Mouse (Mus musculus) spleen, adult 2 months (tissue): Measurements from ENCODE around the gene Egflam. TPM values are rescaled to one million over a fixed set of nuclear protein-coding genes. Genes with fewer than 3 reads are reported as not detected.

Experiments used
- DNase-seq, 2 experiments: peaks; one replicate each; pipeline versions ENCODE4 v3.0.0 to v3.0.0-alpha.2; 2012 to 2021; ENCODE audit warnings: low spot score in 2 of 2, low read depth in 1 of 2
- H3K27ac ChIP-seq: fragments of 200-500 bp; 2 replicates; pipeline ENCODE4 v1.5.1; 2012; ENCODE audit warnings: low read length, inconsistent platforms; ENCODE audit not compliant: insufficient read depth
- H3K27me3 ChIP-seq: fragments of 200-500 bp; 2 replicates; pipeline ENCODE4 v1.6.1; 2012; ENCODE audit warnings: mild to moderate bottlenecking, moderate library complexity, low read length, inconsistent platforms; ENCODE audit not compliant: control insufficient read depth, insufficient read depth
- H3K36me3 ChIP-seq: fragments of 200-500 bp; 2 replicates; pipeline ENCODE4 v1.6.1; 2012; ENCODE audit warnings: mild to moderate bottlenecking, low read length, inconsistent platforms; ENCODE audit not compliant: control insufficient read depth, insufficient read depth
- H3K4me1 ChIP-seq: fragments of 200-500 bp; 2 replicates; pipeline ENCODE4 v1.6.1; 2011; ENCODE audit warnings: inconsistent platforms; ENCODE audit not compliant: control insufficient read depth, insufficient read depth, insufficient read length
- H3K4me3 ChIP-seq: fragments of 200-500 bp; 2 replicates; pipeline ENCODE4 v1.5.1; 2011; ENCODE audit warnings: mild to moderate bottlenecking, inconsistent platforms; ENCODE audit not compliant: insufficient read depth, insufficient read length; ENCODE audit errors: extremely low read depth
- CTCF ChIP-seq: fragments of 200-500 bp; IDR thresholded peaks from 2 replicates; pipeline ENCODE4 v1.5.1; 2011; ENCODE audit warnings: mild to moderate bottlenecking, inconsistent platforms; ENCODE audit not compliant: insufficient read depth, insufficient read length, insufficient replicate concordance; ENCODE audit errors: extremely low read depth
- POLR2A ChIP-seq: fragments of 200-500 bp; IDR thresholded peaks from 2 replicates; pipeline ENCODE4 v1.6.1; 2011; ENCODE audit warnings: low read depth, low read length, inconsistent platforms
- WGBS: fragments of 180-500 bp; shearing (Covaris S2); methylation state at CpG from one replicate; pipeline ENCODE4 v1.1.7; 2018; 5-methylcytosine and 5-hydroxymethylcytosine counted together
- polyA plus RNA-seq: library from polyadenylated mRNA; depleted of rRNA; stranded (reverse); fragments of >200 nt; gene quantifications from 2 replicates; pipeline ENCODE4 v1.2.3, GENCODE M21; 2012

Egflam gene
- polyA plus RNA-seq, 1 experiment = 2.6 TPM

DNA sequence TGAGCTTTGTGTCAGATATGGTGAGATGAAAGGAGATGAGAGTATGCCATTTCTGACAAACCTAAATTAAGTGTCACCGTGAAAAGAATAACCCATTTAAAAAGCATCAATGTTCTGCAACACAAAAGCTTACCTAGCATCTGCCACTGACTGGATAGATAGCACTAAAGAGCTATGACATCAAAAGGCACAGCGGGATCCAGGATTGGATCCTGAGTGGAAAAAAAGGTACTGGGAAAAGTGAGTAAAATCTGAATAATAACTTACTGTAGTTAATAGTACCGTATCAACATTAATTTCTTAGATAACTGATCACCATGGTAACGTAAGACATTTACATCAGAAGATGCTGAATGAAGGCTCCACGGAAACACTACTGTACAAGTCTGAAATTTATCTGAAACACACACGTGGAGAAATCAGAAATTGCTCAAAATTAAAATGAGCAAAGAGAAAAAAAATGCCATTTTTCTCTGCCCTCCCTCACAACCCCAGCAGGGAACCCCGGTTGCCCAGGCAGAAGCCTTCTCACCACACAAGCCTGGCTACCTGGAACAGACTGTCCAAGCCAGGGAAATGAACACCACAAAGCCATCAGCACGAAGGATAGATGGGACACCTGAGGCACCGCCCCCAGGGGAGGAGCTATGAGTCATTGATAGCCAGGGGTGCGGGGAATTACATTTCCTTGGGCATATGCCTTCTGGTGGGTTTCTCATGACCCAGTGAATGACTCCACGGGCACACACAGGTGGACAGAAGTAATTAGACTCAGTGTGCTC is 63.5 kb downstream of the Egflam start:
- Histone ChIP-seq H3K36me3 (no peaks in the 10 kb centered on the region), H3K27ac (no peak overlapping the region), H3K4me3 (no peak overlapping the region), H3K4me1 (no peaks in the 10 kb centered on the region), H3K27me3 (no peaks in the 10 kb centered on the region)
- no peak for DNase-seq
- no peak for TF ChIP-seq CTCF
- no peak for TF ChIP-seq POLR2A
- WGBS = 83% methylated on average over 11 of the region's 11 CpGs

DNA sequence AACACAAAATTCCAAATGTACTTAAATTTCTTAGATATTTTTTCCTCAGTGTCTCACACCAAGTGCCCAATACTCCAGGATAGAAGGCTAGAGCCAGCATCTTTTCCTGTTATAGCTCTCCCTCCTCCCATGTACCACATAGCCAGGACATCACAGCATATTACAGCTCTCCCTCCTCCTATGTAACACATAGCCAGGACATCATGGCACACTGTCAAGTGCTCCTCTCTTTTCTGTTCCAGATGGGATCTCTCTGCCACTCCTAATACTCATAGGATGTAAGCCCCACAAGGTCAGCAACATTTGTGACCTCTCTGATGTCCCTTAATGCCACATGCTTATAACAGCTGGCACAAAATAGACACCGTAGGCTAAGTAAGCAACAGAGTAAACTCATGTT is 65.3 kb downstream of the Egflam start:
- WGBS = 89% methylated on average over 1 of the region's 1 CpGs
- no peak for TF ChIP-seq POLR2A
- no peak for TF ChIP-seq CTCF
- Histone ChIP-seq H3K4me3 (no peak overlapping the region), H3K27me3 (no peaks in the 10 kb centered on the region), H3K36me3 (no peaks in the 10 kb centered on the region), H3K4me1 (no peaks in the 10 kb centered on the region), H3K27ac (no peak overlapping the region)
- DNase-seq = no peak

DNA sequence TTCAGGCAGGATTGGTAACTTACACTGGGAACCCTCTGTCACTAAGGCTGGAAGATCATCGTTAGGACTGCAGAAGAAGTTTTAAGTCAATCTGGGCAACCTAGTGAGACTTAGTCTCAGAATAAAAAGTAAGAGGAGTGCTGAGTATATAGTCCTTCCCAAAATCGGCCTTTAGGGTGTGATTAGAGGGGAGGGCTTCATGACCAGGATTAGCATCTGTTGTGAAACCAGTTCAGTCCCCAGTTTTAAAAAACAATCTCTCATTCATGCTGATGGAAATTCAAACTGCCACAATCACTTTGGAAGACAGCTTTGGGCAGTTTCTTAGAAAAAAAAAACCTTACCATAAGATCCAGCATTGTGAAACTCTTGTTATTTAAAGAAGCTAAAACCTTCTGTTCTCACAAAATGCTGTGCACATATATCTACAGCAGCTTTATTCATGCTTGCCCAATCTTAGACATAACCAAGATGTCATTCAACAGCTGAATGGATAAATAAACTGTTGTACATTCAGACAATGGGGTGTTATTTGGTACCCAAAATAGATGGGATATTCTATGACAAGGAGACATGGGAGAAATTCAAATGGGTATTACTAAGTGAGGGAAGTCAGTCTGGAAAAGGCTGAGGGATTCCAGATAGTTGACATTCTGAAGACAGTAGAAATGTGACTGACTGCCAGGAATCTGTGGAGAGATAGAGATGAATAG is 75.4 kb downstream of the Egflam start:
- WGBS = 88% methylated on average over 2 of the region's 2 CpGs
- Histone ChIP-seq H3K36me3 (no peaks in the 10 kb centered on the region), H3K4me3 (no peak overlapping the region)

DNA sequence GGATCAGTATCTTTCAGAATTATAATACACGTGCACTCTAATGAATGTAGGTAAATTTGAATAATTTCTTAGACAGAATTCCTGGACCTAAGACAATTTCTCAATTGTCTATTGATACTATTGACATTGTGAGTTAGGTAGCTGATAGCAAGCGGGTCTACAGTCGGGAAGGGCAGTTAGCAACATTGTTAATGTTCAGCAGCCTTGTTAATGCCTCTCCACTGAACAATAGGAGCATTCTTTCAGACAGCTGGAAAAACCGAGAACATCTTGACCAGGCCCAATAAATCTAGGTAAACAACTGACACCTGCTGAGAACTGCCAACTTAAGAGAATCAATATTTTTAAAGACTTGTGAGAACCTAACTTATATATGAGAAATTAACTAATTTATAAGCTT is 77.3 kb downstream of the Egflam start:
- H3K27ac ChIP-seq = no peak overlapping the region
- H3K4me3 ChIP-seq = no peak overlapping the region
- TF ChIP-seq POLR2A (no peak), CTCF (no peak)
- H3K27me3 ChIP-seq = no peaks in the 10 kb centered on the region
- 82% methylated on average over 4 of the region's 4 CpGs for WGBS
- H3K36me3 ChIP-seq = no peaks in the 10 kb centered on the region
- no peaks in the 10 kb centered on the region for H3K4me1 ChIP-seq
- no peak for DNase-seq

More for the DNA sequence above, 75.4 kb downstream of the Egflam start:
- DNase-seq = no peak
- Histone ChIP-seq H3K27me3 (no peaks in the 10 kb centered on the region), H3K4me1 (no peaks in the 10 kb centered on the region), H3K27ac (no peak overlapping the region)
- no peak for TF ChIP-seq CTCF
- TF ChIP-seq POLR2A = no peak

DNA sequence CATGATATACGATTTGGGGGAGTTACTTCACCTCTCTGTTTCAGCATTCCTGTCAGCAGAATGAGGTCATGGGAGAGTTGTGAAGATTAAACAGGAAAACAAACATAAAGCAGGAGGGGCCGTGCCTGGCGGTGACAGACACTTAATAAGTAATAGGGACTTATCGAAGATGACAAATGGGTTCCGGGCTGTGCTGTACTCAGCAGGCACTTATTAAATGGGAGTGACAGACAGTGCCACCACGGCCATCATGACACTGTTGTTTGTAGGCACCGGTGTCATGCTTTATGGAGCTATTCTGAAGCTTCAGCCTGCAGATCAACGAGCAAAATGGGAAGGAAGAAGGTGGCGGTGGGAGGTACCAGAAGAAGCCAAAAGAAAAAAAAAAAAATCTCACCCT is 82.7 kb downstream of the Egflam start:
- Histone ChIP-seq H3K36me3 (no peaks in the 10 kb centered on the region), H3K4me3 (no peak overlapping the region), H3K27ac (no peak overlapping the region), H3K27me3 (no peaks in the 10 kb centered on the region), H3K4me1 (no peaks in the 10 kb centered on the region)
- WGBS = 74% methylated on average over 9 of the region's 9 CpGs
- TF ChIP-seq CTCF (no peak), POLR2A (no peak)
- DNase-seq = no peak

DNA sequence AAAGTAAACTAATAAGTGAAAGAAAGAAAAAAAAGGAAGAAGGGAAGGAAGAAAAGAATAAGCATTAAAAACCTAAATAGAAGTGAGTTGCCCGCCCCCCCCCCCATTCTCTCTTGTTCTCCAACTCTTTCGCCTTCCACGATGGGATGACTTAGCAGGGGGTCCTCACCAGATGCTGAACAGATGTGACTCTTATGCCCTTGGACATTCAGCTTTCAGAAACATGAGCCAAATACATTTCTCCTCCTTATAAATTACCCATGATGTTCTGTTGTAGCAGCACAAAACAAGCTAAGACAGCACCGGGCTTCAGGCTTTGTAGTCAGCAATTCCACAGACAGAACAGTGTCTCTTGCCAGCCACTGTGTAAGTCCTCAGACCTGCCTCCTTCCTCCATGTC is 89.5 kb downstream of the Egflam start:
- Histone ChIP-seq H3K4me1 (no peaks in the 10 kb centered on the region), H3K36me3 (no peaks in the 10 kb centered on the region), H3K4me3 (no peak overlapping the region), H3K27ac (no peak overlapping the region), H3K27me3 (no peaks in the 10 kb centered on the region)
- TF ChIP-seq CTCF (no peak), POLR2A (no peak)
- WGBS = 87% methylated on average over 4 of the region's 4 CpGs
- DNase-seq = no peak

DNA sequence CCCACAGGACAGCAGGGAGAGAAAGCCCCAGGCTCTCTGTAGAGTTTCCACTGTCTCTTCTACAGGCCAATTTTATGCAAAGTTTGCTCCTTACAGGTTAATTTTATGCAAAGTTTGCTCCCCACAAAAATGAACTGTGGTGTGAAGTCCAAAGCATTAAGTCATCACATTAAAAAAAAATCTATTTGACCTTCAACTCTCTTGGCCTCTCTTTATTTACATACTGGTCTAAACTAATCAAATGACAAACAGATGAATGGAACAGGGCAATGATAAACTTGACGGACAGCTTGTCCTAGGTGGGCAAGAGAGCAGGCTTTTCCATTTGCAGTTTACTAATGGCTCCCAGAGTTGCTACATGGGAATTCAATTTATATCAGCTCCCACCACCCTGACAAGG is 98.3 kb downstream of the Egflam start:
- no peak for DNase-seq
- TF ChIP-seq POLR2A = no peak
- no peak for TF ChIP-seq CTCF
- Histone ChIP-seq H3K4me1 (no peaks in the 10 kb centered on the region), H3K27ac (no peak overlapping the region), H3K4me3 (no peak overlapping the region), H3K36me3 (no peaks in the 10 kb centered on the region), H3K27me3 (no peaks in the 10 kb centered on the region)
- 92% methylated on average over 1 of the region's 1 CpGs for WGBS
